Mouse (Mus musculus): ENCODE measurements around the gene Slc35d3.

The Slc35d3 gene

GRCm38 (mm10) chr10:19831072-19831849 is 20.0 kb downstream of the Slc35d3 start:
- DNase-seq, result no peak

GRCm38 (mm10) chr10:19820986-19821385 is 30.3 kb downstream of the Slc35d3 start:
- no peak for DNase-seq

- DNase-seq, result peak; percentile 41
Observed at GRCm38 (mm10) chr10:19818723-19819355, 32.4 kb downstream of the Slc35d3 start.

- peak; percentile 38 for DNase-seq
Observed at GRCm38 (mm10) chr10:19815371-19815770, 35.9 kb downstream of the Slc35d3 start.

GRCm38 (mm10) chr10:19811436-19812172 is 39.7 kb downstream of the Slc35d3 start:
- DNase-seq, result peak; percentile 32

GRCm38 (mm10) chr10:19804763-19805162 is 46.5 kb downstream of the Slc35d3 start:
- DNase-seq, result no peak

GRCm38 (mm10) chr10:19802958-19803357 is 48.3 kb downstream of the Slc35d3 start:
- DNase-seq, result no peak

Data from retina, postnatal 1 day (tissue).